Mouse (Mus musculus) neural tube, embryonic 14.5 days (tissue): Measurements from ENCODE around the gene Hoxb8. TPM values are rescaled to one million over a fixed set of nuclear protein-coding genes. Genes with fewer than 3 reads are reported as not detected.

Source experiments
- ATAC-seq: fragments of 200-750 bp; cut with Nextera tagmentation; 2 replicates; pipeline ENCODE4 v1.8.0; 2017; ENCODE audit warnings: low read depth, mild to moderate bottlenecking, moderate TSS enrichment, moderate library complexity
- H3K27ac ChIP-seq: fragments of 300-500 bp; sonication (generic); 2 replicates; pipeline ENCODE4 v1.5.1; 2014; ENCODE audit warnings: low read depth, mild to moderate bottlenecking, control low read depth, low read length, moderate library complexity, mixed read lengths
- H3K27me3 ChIP-seq: fragments of 300-500 bp; sonication (generic); 2 replicates; pipeline ENCODE4 v1.6.1; 2014; ENCODE audit warnings: low read length; ENCODE audit not compliant: control insufficient read depth, insufficient read depth
- H3K36me3 ChIP-seq: fragments of 300-500 bp; sonication (generic); 2 replicates; pipeline ENCODE4 v1.6.1; 2014; ENCODE audit warnings: low read length, mixed read lengths; ENCODE audit not compliant: control insufficient read depth, insufficient read depth
- H3K4me1 ChIP-seq: fragments of 300-500 bp; sonication (generic); 2 replicates; pipeline ENCODE4 v1.6.1; 2014; ENCODE audit warnings: low read length; ENCODE audit not compliant: control insufficient read depth, insufficient read depth
- H3K4me2 ChIP-seq: fragments of 300-500 bp; sonication (generic); 2 replicates; pipeline ENCODE4 v1.6.1; 2014; ENCODE audit warnings: mild to moderate bottlenecking, low read depth, low read length, control low read depth
- H3K4me3 ChIP-seq: fragments of 300-500 bp; sonication (generic); 2 replicates; pipeline ENCODE4 v1.5.1; 2014; ENCODE audit warnings: low read depth, low read length, control low read depth, mixed read lengths
- H3K9ac ChIP-seq: fragments of 300-500 bp; sonication (generic); replicated peaks from 2 replicates; pipeline ENCODE4 v1.6.1; 2014; ENCODE audit warnings: low read depth, mild to moderate bottlenecking, control low read depth, low read length, mixed read lengths
- H3K9me3 ChIP-seq: fragments of 300-500 bp; sonication (generic); 2 replicates; pipeline ENCODE4 v1.6.1; 2016; ENCODE audit warnings: low read length; ENCODE audit not compliant: control insufficient read depth
- WGBS: fragments of 180-500 bp; shearing (Covaris S2); extraction: QIAGEN DNeasy Blood & Tissue Kit; methylation state at CpG from one replicate; pipeline ENCODE4 v1.1.7; 2014; 5-methylcytosine and 5-hydroxymethylcytosine counted together
- polyA plus RNA-seq: library from polyadenylated mRNA; unstranded; fragments of >200 nt; fragmentation: Nextera tagmentation; extraction: Ambion mirVana; gene quantifications from 2 replicates; pipeline ENCODE4 v1.2.1, GENCODE M21; 2014

The Hoxb8 gene
- polyA plus RNA-seq, 1 experiment from 2014 or later: 120 TPM

- no peak for ATAC-seq
- no peak overlapping the region for H3K27ac ChIP-seq
- H3K9me3 ChIP-seq: no peaks in the 10 kb centered on the region
- peak overlapping the region; percentile 56 for H3K4me2 ChIP-seq
- no peaks in the 10 kb centered on the region for H3K36me3 ChIP-seq
- WGBS: 6% methylated on average over 14 of the region's 14 CpGs
- H3K27me3 ChIP-seq: 0 out of 2 replicates have a peak, but pooled peaks cover 2% of the 10 kb centered on the region
- H3K4me3 ChIP-seq: peak overlapping the region; percentile 31; the same call in 1 of the 2 replicates
- peak overlapping the region; percentile 47; the same call in 1 of the 2 replicates for H3K9ac ChIP-seq
- peaks cover 25% of the 10 kb centered on the region for H3K4me1 ChIP-seq
Observed at GRCm38 (mm10) chr11:96255996-96256445, 25.7 kb upstream of the Hoxb8 start.

- H3K27me3 ChIP-seq: 0 out of 2 replicates have a peak, but pooled peaks cover 2% of the 10 kb centered on the region
- no peaks in the 10 kb centered on the region for H3K36me3 ChIP-seq
- no peak for ATAC-seq
- no peak overlapping the region for H3K9ac ChIP-seq
- no peaks in the 10 kb centered on the region for H3K9me3 ChIP-seq
- peaks cover 28% of the 10 kb centered on the region for H3K4me1 ChIP-seq
- WGBS: 33% methylated on average over 2 of the region's 2 CpGs
- H3K4me3 ChIP-seq: no peak overlapping the region
- H3K4me2 ChIP-seq: peak overlapping the region; percentile 9; the same call in 1 of the 2 replicates
- no peak overlapping the region for H3K27ac ChIP-seq
Observed at GRCm38 (mm10) chr11:96257141-96257540, 24.6 kb upstream of the Hoxb8 start.

- no peaks in the 10 kb centered on the region for H3K9me3 ChIP-seq
- no peaks in the 10 kb centered on the region for H3K36me3 ChIP-seq
- H3K27me3 ChIP-seq: 0 out of 2 replicates have a peak, but pooled peaks cover 2% of the 10 kb centered on the region
- peaks cover 38% of the 10 kb centered on the region for H3K4me1 ChIP-seq
- H3K9ac ChIP-seq: no peak overlapping the region
- WGBS: 5% methylated on average over 2 of the region's 2 CpGs
- ATAC-seq: no peak
- no peak overlapping the region for H3K4me3 ChIP-seq
- no peak overlapping the region for H3K27ac ChIP-seq
- no peak overlapping the region for H3K4me2 ChIP-seq
Observed at GRCm38 (mm10) chr11:96259038-96259437, 22.7 kb upstream of the Hoxb8 start.

- Histone ChIP-seq H3K36me3 (no peaks in the 10 kb centered on the region), H3K9me3 (no peaks in the 10 kb centered on the region), H3K27ac (no peak overlapping the region), H3K9ac (no peak overlapping the region), H3K27me3 (0 out of 2 replicates have a peak, but pooled peaks cover 2% of the 10 kb centered on the region), H3K4me1 (peaks cover 42% of the 10 kb centered on the region), H3K4me2 (no peak overlapping the region), H3K4me3 (no peak overlapping the region)
- WGBS: 14% methylated on average over 1 of the region's 1 CpGs
- no peak for ATAC-seq
Observed at GRCm38 (mm10) chr11:96259511-96259910, 22.2 kb upstream of the Hoxb8 start.

- Histone ChIP-seq H3K9ac (no peak overlapping the region), H3K27me3 (0 out of 2 replicates have a peak, but pooled peaks cover 2% of the 10 kb centered on the region), H3K4me3 (no peak overlapping the region; the same call in 1 of the 2 replicates), H3K4me2 (peak overlapping the region; percentile 28; the same call in 1 of the 2 replicates), H3K36me3 (no peaks in the 10 kb centered on the region), H3K9me3 (no peaks in the 10 kb centered on the region), H3K27ac (peak overlapping the region; percentile 49; the same call in 1 of the 2 replicates), H3K4me1 (peaks cover 43% of the 10 kb centered on the region)
- 3% methylated on average over 23 of the region's 23 CpGs for WGBS
- peak; percentile 64; the same call in 1 of the 2 replicates for ATAC-seq
Observed at GRCm38 (mm10) chr11:96260310-96260970, 21.3 kb upstream of the Hoxb8 start.

- Histone ChIP-seq H3K9me3 (no peaks in the 10 kb centered on the region), H3K9ac (no peak overlapping the region), H3K4me2 (peak overlapping the region; percentile 17; the same call in 1 of the 2 replicates), H3K4me3 (no peak overlapping the region), H3K27me3 (0 out of 2 replicates have a peak, but pooled peaks cover 2% of the 10 kb centered on the region), H3K36me3 (no peaks in the 10 kb centered on the region), H3K27ac (no peak overlapping the region), H3K4me1 (peaks cover 43% of the 10 kb centered on the region)
- ATAC-seq: peak; percentile 32; the same call in 1 of the 2 replicates
- WGBS: 4% methylated on average over 24 of the region's 24 CpGs
Observed at GRCm38 (mm10) chr11:96261323-96261890, 20.3 kb upstream of the Hoxb8 start.

GRCm38 (mm10) chr11:96262262-96262830, 19.4 kb upstream of the Hoxb8 start:
- no peak overlapping the region for H3K9ac ChIP-seq
- no peaks in the 10 kb centered on the region for H3K36me3 ChIP-seq
- WGBS: 22% methylated on average over 6 of the region's 6 CpGs
- H3K9me3 ChIP-seq: no peaks in the 10 kb centered on the region
- H3K4me2 ChIP-seq: no peak overlapping the region
- peaks cover 44% of the 10 kb centered on the region for H3K4me1 ChIP-seq
- H3K4me3 ChIP-seq: no peak overlapping the region
- H3K27ac ChIP-seq: no peak overlapping the region
- ATAC-seq: no peak
- 0 out of 2 replicates have a peak, but pooled peaks cover 2% of the 10 kb centered on the region for H3K27me3 ChIP-seq

GRCm38 (mm10) chr11:96263636-96264389, 17.9 kb upstream of the Hoxb8 start:
- Histone ChIP-seq H3K9ac (peak overlapping the region; percentile 47), H3K4me1 (peaks cover 52% of the 10 kb centered on the region), H3K9me3 (no peaks in the 10 kb centered on the region), H3K27me3 (no peaks in the 10 kb centered on the region), H3K36me3 (no peaks in the 10 kb centered on the region), H3K4me3 (no peak overlapping the region), H3K4me2 (peak overlapping the region; percentile 40), H3K27ac (peak overlapping the region; percentile 44; the same call in 1 of the 2 replicates)
- WGBS: 10% methylated on average over 33 of the region's 33 CpGs
- ATAC-seq: no peak
